Mouse (Mus musculus): ENCODE results near the gene Zfp970. TPM values are rescaled to one million over a fixed set of nuclear protein-coding genes. Genes with fewer than 3 reads are reported as not detected.

The Zfp970 gene
- 6.1 and 9.0 TPM in 2 replicates for polyA plus RNA-seq (2015; fragmentation: Nextera tagmentation; extraction: Ambion mirVana)

GRCm38 (mm10) chr2:177464676-177465075, at the start of gene Zfp970:
Gene Zfp970, plus strand, starts transcription at chr2:177464733.

GRCm38 (mm10) chr2:177498067-177498466, 33.5 kb downstream of the Zfp970 start, which contains the start of gene Gm14403:
Gene Gm14403, plus strand, starts transcription at chr2:177498215.

Other genes with a start within 250 kb of the Zfp970 start
- not detected in 2 replicates for gene Gm14409, start 197.7 kb upstream of the Zfp970 start, polyA plus RNA-seq (2015; fragmentation: Nextera tagmentation; extraction: Ambion mirVana)
- gene Gm14412, start 140.4 kb upstream of the Zfp970 start, polyA plus RNA-seq (2015; fragmentation: Nextera tagmentation; extraction: Ambion mirVana): 0.09 TPM in 2 replicates
- 1.8 and 2.7 TPM in 2 replicates for gene Gm14418, start 66.4 kb upstream of the Zfp970 start, polyA plus RNA-seq (2015; fragmentation: Nextera tagmentation; extraction: Ambion mirVana)
- 3.3 and 3.5 TPM in 2 replicates for gene Gm14403, start 33.5 kb downstream of the Zfp970 start, polyA plus RNA-seq (2015; fragmentation: Nextera tagmentation; extraction: Ambion mirVana)
- gene Gm14406, start 113.5 kb downstream of the Zfp970 start, polyA plus RNA-seq (2015; fragmentation: Nextera tagmentation; extraction: Ambion mirVana): not detected in 2 replicates